Mouse (Mus musculus): ENCODE results near the gene Agtrap.

Gene Agtrap

GRCm38 (mm10) chr4:148075259-148075658, 12.6 kb downstream of the Agtrap start:
- DNase-seq (ENCODE audit: extremely low spot score), result peak; percentile 66

GRCm38 (mm10) chr4:148074521-148075189, 13.2 kb downstream of the Agtrap start:
- DNase-seq (ENCODE audit: extremely low spot score), result peak; percentile 42

GRCm38 (mm10) chr4:148071508-148071907, 16.3 kb downstream of the Agtrap start:
- no peak for DNase-seq (ENCODE audit: extremely low spot score)

GRCm38 (mm10) chr4:148069602-148070218, 18.1 kb downstream of the Agtrap start:
- DNase-seq (ENCODE audit: extremely low spot score), result no peak

GRCm38 (mm10) chr4:148067346-148067745, 20.5 kb downstream of the Agtrap start:
- no peak for DNase-seq (ENCODE audit: extremely low spot score)

GRCm38 (mm10) chr4:148066401-148066744, 21.5 kb downstream of the Agtrap start:
- no peak for DNase-seq (ENCODE audit: extremely low spot score)

GRCm38 (mm10) chr4:148065702-148066400, 22.0 kb downstream of the Agtrap start:
- peak; percentile 43 for DNase-seq (ENCODE audit: extremely low spot score)

GRCm38 (mm10) chr4:148061086-148061480, 26.7 kb downstream of the Agtrap start:
- no peak for DNase-seq (ENCODE audit: extremely low spot score)

GRCm38 (mm10) chr4:148060120-148061085, 27.4 kb downstream of the Agtrap start:
- peak; percentile 37 for DNase-seq (ENCODE audit: extremely low spot score)

GRCm38 (mm10) chr4:148058993-148059392, 28.8 kb downstream of the Agtrap start:
- no peak for DNase-seq (ENCODE audit: extremely low spot score)

GRCm38 (mm10) chr4:148058218-148058819, 29.5 kb downstream of the Agtrap start:
- no peak for DNase-seq (ENCODE audit: extremely low spot score)

GRCm38 (mm10) chr4:148057661-148058209, 30.1 kb downstream of the Agtrap start:
- no peak for DNase-seq (ENCODE audit: extremely low spot score)

- DNase-seq (ENCODE audit: extremely low spot score), result no peak
These were observed 31.0 kb downstream of the Agtrap start for GRCm38 (mm10) chr4:148056801-148057200.

- DNase-seq (ENCODE audit: extremely low spot score), result no peak
These were observed 31.6 kb downstream of the Agtrap start for GRCm38 (mm10) chr4:148056246-148056645.

- no peak for DNase-seq (ENCODE audit: extremely low spot score)
These were observed 32.7 kb downstream of the Agtrap start for GRCm38 (mm10) chr4:148054961-148055695.

- DNase-seq (ENCODE audit: extremely low spot score), result no peak
These were observed 34.4 kb downstream of the Agtrap start for GRCm38 (mm10) chr4:148053417-148053920.

GRCm38 (mm10) chr4:148052976-148053375, 34.9 kb downstream of the Agtrap start:
- DNase-seq (ENCODE audit: extremely low spot score), result no peak

GRCm38 (mm10) chr4:148051886-148052285, 35.9 kb downstream of the Agtrap start:
- no peak for DNase-seq (ENCODE audit: extremely low spot score)

- no peak for DNase-seq (ENCODE audit: extremely low spot score)
These were observed 36.6 kb downstream of the Agtrap start for GRCm38 (mm10) chr4:148051046-148051776.
